In genomic region chr10:7212537-7212936, GRCm38 (mm10) we compare ENCODE assay signal across 8 mouse cellular contexts. TPM values are rescaled to one million over a fixed set of nuclear protein-coding genes. Genes with fewer than 3 reads are reported as not detected.
DNase-seq lines count a peak whose midpoint lies in the region; ATAC-seq lines count a peak whose summit lies in the region.

No protein-coding gene starts in this region.

- no peaks in the 10 kb centered on the region for H3K27me3 ChIP-seq in embryonic facial prominence, embryonic 10.5 days (replicated peaks; ENCODE audit: low read depth, poor library complexity, severe bottlenecking)
- H3K27me3 ChIP-seq in hindbrain, embryonic 13.5 days, result peaks cover 3% of the 10 kb centered on the region; the same call in 1 of the 2 replicates
- H3K27me3 ChIP-seq in lung, embryonic 15.5 days, result no peaks in the 10 kb centered on the region
- H3K27me3 ChIP-seq in splenic B cell, adult 2 months (ENCODE audit: control insufficient read depth, insufficient read depth, low read length, poor library complexity, severe bottlenecking), result no peaks in the 10 kb centered on the region

- H3K4me2 ChIP-seq in hindbrain, embryonic 13.5 days, result peak overlapping the region; percentile 99
- H3K4me2 ChIP-seq in lung, embryonic 15.5 days, result peak overlapping the region; percentile 70

- WGBS in embryonic facial prominence, embryonic 10.5 days, result 20% methylated on average over 10 of the region's 10 CpGs
- WGBS in hindbrain, embryonic 13.5 days, result 24% methylated on average over 10 of the region's 10 CpGs
- 3% methylated on average over 10 of the region's 10 CpGs for WGBS in lung, embryonic 15.5 days

- DNase-seq in frontal cortex, postnatal 14 days (ENCODE audit: low spot score in 2 of 2), result no peak
- peak; percentile 46 to 56 for DNase-seq in B cell, adult 2 months
- DNase-seq in embryonic facial prominence, embryonic 10.5 days (ENCODE audit: low spot score), result no peak
- peak; percentile 71 for DNase-seq in splenic B cell, adult 2 months (ENCODE audit: low read depth, low spot score)
- no peak for DNase-seq in right cerebral cortex, postnatal 4 days

- H3K36me3 ChIP-seq in embryonic facial prominence, embryonic 10.5 days (replicated peaks), result 0 out of 2 replicates have a peak, but pooled peaks cover 6% of the 10 kb centered on the region
- no peaks in the 10 kb centered on the region for H3K36me3 ChIP-seq in hindbrain, embryonic 13.5 days
- no peaks in the 10 kb centered on the region for H3K36me3 ChIP-seq in lung, embryonic 15.5 days
- H3K36me3 ChIP-seq in splenic B cell, adult 2 months (ENCODE audit: control insufficient read depth, insufficient read depth, low read length, poor library complexity, severe bottlenecking), result no peaks in the 10 kb centered on the region

- H3K9me3 ChIP-seq in embryonic facial prominence, embryonic 10.5 days, result no peaks in the 10 kb centered on the region
- H3K9me3 ChIP-seq in hindbrain, embryonic 13.5 days, result no peaks in the 10 kb centered on the region
- H3K9me3 ChIP-seq in lung, embryonic 15.5 days, result no peaks in the 10 kb centered on the region

- peak; percentile 25 for ATAC-seq in frontal cortex, adult (ENCODE audit: low TSS enrichment)
- peak; percentile 35 for ATAC-seq in hindbrain, embryonic 13.5 days (ENCODE audit: low FRiP score)
- peak; percentile 7; the same call in 1 of the 2 replicates for ATAC-seq in lung, embryonic 15.5 days (ENCODE audit: borderline replicate concordance, extremely low read depth, low FRiP score, low TSS enrichment)

- H3K4me3 ChIP-seq in embryonic facial prominence, embryonic 10.5 days, result peak overlapping the region; percentile 73
- peak overlapping the region; percentile 76 for H3K4me3 ChIP-seq in hindbrain, embryonic 13.5 days
- peak overlapping the region; percentile 79 for H3K4me3 ChIP-seq in lung, embryonic 15.5 days

- H3K4me1 ChIP-seq in embryonic facial prominence, embryonic 10.5 days, result peaks cover 43% of the 10 kb centered on the region
- H3K4me1 ChIP-seq in hindbrain, embryonic 13.5 days (replicated peaks), result peaks cover 22% of the 10 kb centered on the region
- peaks cover 41% of the 10 kb centered on the region for H3K4me1 ChIP-seq in lung, embryonic 15.5 days

- H3K27ac ChIP-seq in embryonic facial prominence, embryonic 10.5 days (replicated peaks), result peak overlapping the region; percentile 87
- peak overlapping the region; percentile 72; the same call in 1 of the 2 replicates for H3K27ac ChIP-seq in hindbrain, embryonic 13.5 days
- peak overlapping the region; percentile 93 for H3K27ac ChIP-seq in lung, embryonic 15.5 days

- H3K9ac ChIP-seq in hindbrain, embryonic 13.5 days, result peak overlapping the region; percentile 79
- H3K9ac ChIP-seq in lung, embryonic 15.5 days, result peak overlapping the region; percentile 32

RNA-seq across cellular contexts. Expression of gene Cnksr3, which starts 0.5 kb away (rescaled TPM):
- 8.8 and 10.8 TPM in 2 replicates for polyA plus RNA-seq in embryonic facial prominence, embryonic 10.5 days (2016; fragmentation: Nextera tagmentation; extraction: Ambion mirVana)
- 3.0 and 3.4 TPM in 2 replicates for polyA plus RNA-seq in hindbrain, embryonic 13.5 days (2015; fragmentation: Nextera tagmentation; extraction: Ambion mirVana)
- 9.8 and 10.1 TPM in 2 replicates for polyA plus RNA-seq in lung, embryonic 15.5 days (2015; fragmentation: Nextera tagmentation; extraction: Ambion mirVana)

Comparison
In these comparisons a context has a peak if more than half of its experiments do, and no peak if none do; other contexts are left out.
1. DNase-seq: peak in B cell, adult 2 months (2 of 2) and splenic B cell, adult 2 months (single experiment); none in frontal cortex, postnatal 14 days (0 of 2), embryonic facial prominence, embryonic 10.5 days (single experiment) and right cerebral cortex, postnatal 4 days (single experiment).
2. Peak in every context shown above with its lines, with median percentiles within 50 percentile points of each other: ATAC-seq, H3K27ac ChIP-seq and H3K4me3 ChIP-seq.